11 mouse cellular contexts compared by ENCODE assay signal in the genomic region with DNA sequence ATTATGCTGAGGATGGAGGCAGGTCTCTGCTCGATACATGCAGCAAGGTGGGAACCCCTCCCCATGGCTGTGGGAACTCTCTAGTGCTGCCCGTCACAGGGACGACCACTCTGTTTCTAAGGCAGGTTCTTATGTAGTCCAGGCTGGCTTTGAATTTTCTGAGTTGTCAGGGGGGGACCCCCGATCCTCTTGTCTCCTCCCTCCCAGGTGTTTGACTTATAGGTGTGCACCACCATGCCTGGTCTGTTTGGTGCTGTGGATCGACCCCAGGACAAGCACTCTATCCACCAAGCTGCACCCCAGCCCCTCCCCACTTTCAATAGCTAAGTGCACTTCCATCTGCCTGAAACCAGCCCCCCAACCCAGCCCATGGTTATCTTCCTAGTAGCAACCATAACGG. TPM values are rescaled to one million over a fixed set of nuclear protein-coding genes. Genes with fewer than 3 reads are reported as not detected.
DNase-seq lines count a peak whose midpoint lies in the region; ATAC-seq lines count a peak whose summit lies in the region.
"Had no signal": no experiment of that assay in that cellular context is flagged by ENCODE, and none has a peak within 500 bp of the region (broad histone marks: within the 10 kb centered on the region; RNA-seq: fewer than 3 reads in every experiment).

No protein-coding gene starts in this region.

- no peaks in the 10 kb centered on the region for H3K9me3 ChIP-seq in heart, embryonic 13.5 days
- H3K9me3 ChIP-seq in neural tube, embryonic 13.5 days: no peaks in the 10 kb centered on the region
- H3K9me3 ChIP-seq in hindbrain, embryonic 16.5 days (ENCODE audit: control insufficient read depth, low read length): no peaks in the 10 kb centered on the region
- no peaks in the 10 kb centered on the region for H3K9me3 ChIP-seq in stomach, embryonic 16.5 days (replicated peaks; ENCODE audit: control insufficient read depth, low read length)

- WGBS in heart, embryonic 13.5 days: 83% methylated on average over 6 of the region's 6 CpGs
- whole genome bisulfite sequencing in neural tube, embryonic 13.5 days: 87% methylated on average over 6 of the region's 6 CpGs
- WGBS in hindbrain, embryonic 16.5 days: 88% methylated on average over 6 of the region's 6 CpGs
- 74% methylated on average over 6 of the region's 6 CpGs for WGBS in stomach, embryonic 16.5 days

- H3K27me3 ChIP-seq in heart, embryonic 13.5 days (replicated peaks): no peaks in the 10 kb centered on the region
- H3K27me3 ChIP-seq in neural tube, embryonic 13.5 days: no peaks in the 10 kb centered on the region
- no peaks in the 10 kb centered on the region for H3K27me3 ChIP-seq in hindbrain, embryonic 16.5 days (replicated peaks; ENCODE audit: control insufficient read depth, insufficient read depth, low read length)
- H3K27me3 ChIP-seq in stomach, embryonic 16.5 days (ENCODE audit: control insufficient read depth, insufficient read depth, low read length): no peaks in the 10 kb centered on the region
- H3K27me3 ChIP-seq: CH12.LX had no signal

- no peak overlapping the region for H3K9ac ChIP-seq in heart, embryonic 13.5 days
- H3K9ac ChIP-seq in neural tube, embryonic 13.5 days: no peak overlapping the region
- H3K9ac ChIP-seq in hindbrain, embryonic 16.5 days (ENCODE audit: low read depth, low read length): no peak overlapping the region
- H3K9ac ChIP-seq in stomach, embryonic 16.5 days (ENCODE audit: low read length): no peak overlapping the region

- no peak for DNase-seq in heart, adult 8-10 months (ENCODE audit: low spot score)
- DNase-seq in neural tube, embryonic 10.5 days (ENCODE audit: extremely low spot score, low spot score): no peak
- DNase-seq in liver: no peak
- DNase-seq: kidney, postnatal 14 days; lung, postnatal 14 days; right cerebral cortex, postnatal 14 days had no signal

- no peak overlapping the region for H3K4me3 ChIP-seq in heart, embryonic 13.5 days
- no peak overlapping the region for H3K4me3 ChIP-seq in neural tube, embryonic 13.5 days
- H3K4me3 ChIP-seq in hindbrain, embryonic 16.5 days (ENCODE audit: low read length): no peak overlapping the region
- no peak overlapping the region for H3K4me3 ChIP-seq in stomach, embryonic 16.5 days (replicated peaks; ENCODE audit: low read length)

- H3K4me2 ChIP-seq in heart, embryonic 13.5 days: no peak overlapping the region
- no peak overlapping the region for H3K4me2 ChIP-seq in neural tube, embryonic 13.5 days
- H3K4me2 ChIP-seq in hindbrain, embryonic 16.5 days (ENCODE audit: low read length): no peak overlapping the region
- H3K4me2 ChIP-seq in stomach, embryonic 16.5 days (ENCODE audit: low read depth, low read length): no peak overlapping the region

- H3K27ac ChIP-seq in heart, embryonic 13.5 days (replicated peaks): peak overlapping the region; percentile 98; the same call in 1 of the 2 replicates
- H3K27ac ChIP-seq in neural tube, embryonic 13.5 days (replicated peaks): peak overlapping the region; percentile 98; the same call in 1 of the 2 replicates
- peak overlapping the region; percentile 97; the same call in 1 of the 2 replicates for H3K27ac ChIP-seq in hindbrain, embryonic 16.5 days (ENCODE audit: low read depth, low read length)
- peak overlapping the region; percentile 91; the same call in 1 of the 2 replicates for H3K27ac ChIP-seq in stomach, embryonic 16.5 days (ENCODE audit: low read length)

- ATAC-seq in heart, embryonic 13.5 days (ENCODE audit: extremely low read depth, insufficient number of reproducible peaks, low FRiP score, low TSS enrichment): no peak
- no peak for ATAC-seq in neural tube, embryonic 13.5 days (ENCODE audit: low read depth)
- no peak for ATAC-seq in hindbrain, embryonic 16.5 days
- no peak for ATAC-seq in stomach, embryonic 16.5 days (ENCODE audit: insufficient read depth, low FRiP score)

- no peaks in the 10 kb centered on the region for H3K36me3 ChIP-seq in heart, embryonic 13.5 days
- H3K36me3 ChIP-seq in neural tube, embryonic 13.5 days: no peaks in the 10 kb centered on the region
- no peaks in the 10 kb centered on the region for H3K36me3 ChIP-seq in hindbrain, embryonic 16.5 days (ENCODE audit: control insufficient read depth, insufficient read depth, low read length)
- H3K36me3 ChIP-seq in stomach, embryonic 16.5 days (ENCODE audit: control insufficient read depth, insufficient read depth, low read length): no peaks in the 10 kb centered on the region

- peaks cover 32% of the 10 kb centered on the region for H3K4me1 ChIP-seq in heart, embryonic 13.5 days
- H3K4me1 ChIP-seq in neural tube, embryonic 13.5 days (replicated peaks): peaks cover 35% of the 10 kb centered on the region
- H3K4me1 ChIP-seq in hindbrain, embryonic 16.5 days (ENCODE audit: control insufficient read depth, insufficient read depth, low read depth, low read length): peaks cover 19% of the 10 kb centered on the region
- H3K4me1 ChIP-seq in stomach, embryonic 16.5 days (ENCODE audit: control insufficient read depth, insufficient read depth, low read length): peaks cover 40% of the 10 kb centered on the region

RNA-seq across cellular contexts. Expression of a gene that starts 1.9 kb away (rescaled TPM):
- 2.1 and 2.4 TPM in 2 replicates for polyA plus RNA-seq in heart, embryonic 13.5 days (2015; fragmentation: Nextera tagmentation; extraction: Ambion mirVana)
- total RNA-seq in heart, adult 8-10 months (2022): 1 to 10 TPM in 3 of 4 experiments, under 1 TPM in 1; 0.69 to 2.3 (median 1.5) TPM
- 0.39 and 0.98 TPM in 2 replicates for polyA plus RNA-seq in neural tube, embryonic 13.5 days (2015; fragmentation: Nextera tagmentation; extraction: Ambion mirVana)
- polyA plus RNA-seq in hindbrain, embryonic 16.5 days (2015; fragmentation: Nextera tagmentation; extraction: Ambion mirVana): 0.19 and 0.99 TPM in 2 replicates
- polyA plus RNA-seq in stomach, embryonic 16.5 days (2015; fragmentation: Nextera tagmentation; extraction: Ambion mirVana): 0.34 and 1.1 TPM in 2 replicates
